14 mouse cellular contexts compared by ENCODE assay signal in genomic region chr4:141304223-141304611, GRCm38 (mm10). TPM values are rescaled to one million over a fixed set of nuclear protein-coding genes. Genes with fewer than 3 reads are reported as not detected.
DNase-seq lines count a peak whose midpoint lies in the region; ATAC-seq and TF ChIP-seq lines count a peak whose summit lies in the region.
"Had no signal": no experiment of that assay in that cellular context is flagged by ENCODE, and none has a peak within 500 bp of the region (broad histone marks: within the 10 kb centered on the region; RNA-seq: fewer than 3 reads in every experiment).

No protein-coding gene starts in this region.

- no peak for ATAC-seq in embryonic facial prominence, embryonic 13.5 days (ENCODE audit: insufficient number of reproducible peaks, insufficient read depth, low FRiP score, low TSS enrichment, low read depth)
- ATAC-seq in kidney, embryonic 16.5 days (ENCODE audit: low FRiP score, low TSS enrichment): no peak
- no peak for ATAC-seq in intestine, postnatal 0 days
- no peak for ATAC-seq in forebrain, embryonic 11.5 days (replicated peaks; ENCODE audit: low FRiP score)
- ATAC-seq: hindbrain, postnatal 0 days had no signal

- WGBS in embryonic facial prominence, embryonic 13.5 days: 77% methylated on average over 4 of the region's 4 CpGs
- 70% methylated on average over 4 of the region's 4 CpGs for WGBS in embryonic facial prominence, embryonic 10.5 days
- 62% methylated on average over 4 of the region's 4 CpGs for WGBS in kidney, embryonic 16.5 days
- WGBS in intestine, postnatal 0 days: 43% methylated on average over 4 of the region's 4 CpGs
- WGBS in forebrain, embryonic 11.5 days: 87% methylated on average over 4 of the region's 4 CpGs
- WGBS in forebrain, embryonic 10.5 days: 84% methylated on average over 4 of the region's 4 CpGs

- H3K4me2 ChIP-seq in embryonic facial prominence, embryonic 13.5 days: peak overlapping the region; percentile 95
- peak overlapping the region; percentile 77 for H3K4me2 ChIP-seq in kidney, embryonic 16.5 days (replicated peaks; ENCODE audit: low read depth, low read length)
- H3K4me2 ChIP-seq in intestine, postnatal 0 days (replicated peaks; ENCODE audit: low read depth): peak overlapping the region; percentile 87
- H3K4me2 ChIP-seq in forebrain, embryonic 11.5 days (ENCODE audit: low read depth, low read length, severe bottlenecking): no peak overlapping the region

- peaks cover 4% of the 10 kb centered on the region; the same call in 1 of the 2 replicates for H3K36me3 ChIP-seq in embryonic facial prominence, embryonic 13.5 days
- H3K36me3 ChIP-seq in embryonic facial prominence, embryonic 10.5 days (replicated peaks): peaks cover 14% of the 10 kb centered on the region
- H3K36me3 ChIP-seq in kidney, embryonic 16.5 days (ENCODE audit: insufficient read depth, low read length): peaks cover 5% of the 10 kb centered on the region
- peaks cover 65% of the 10 kb centered on the region for H3K36me3 ChIP-seq in C2C12 (ENCODE audit: control insufficient read depth, insufficient read depth)
- 0 out of 2 replicates have a peak, but pooled peaks cover 3% of the 10 kb centered on the region for H3K36me3 ChIP-seq in intestine, postnatal 0 days (ENCODE audit: control insufficient read depth, insufficient read depth)
- H3K36me3 ChIP-seq in forebrain, embryonic 11.5 days (ENCODE audit: control insufficient read depth, insufficient read depth, low read length): no peaks in the 10 kb centered on the region
- peaks cover 15% of the 10 kb centered on the region for H3K36me3 ChIP-seq in forebrain, embryonic 10.5 days (replicated peaks)

- H3K4me3 ChIP-seq in embryonic facial prominence, embryonic 13.5 days: no peak overlapping the region
- H3K4me3 ChIP-seq in embryonic facial prominence, embryonic 10.5 days: no peak overlapping the region
- H3K4me3 ChIP-seq in kidney, embryonic 16.5 days (ENCODE audit: low read length): peak overlapping the region; percentile 68
- peak overlapping the region; percentile 94 for H3K4me3 ChIP-seq in C2C12 (ENCODE audit: insufficient read depth, poor library complexity, severe bottlenecking)
- peak overlapping the region; percentile 86; the same call in 1 of the 2 replicates for H3K4me3 ChIP-seq in intestine, postnatal 0 days (ENCODE audit: low read depth, low read length)
- no peak overlapping the region for H3K4me3 ChIP-seq in forebrain, embryonic 11.5 days (ENCODE audit: low read depth, low read length)
- no peak overlapping the region for H3K4me3 ChIP-seq in forebrain, embryonic 10.5 days

- H3K27me3 ChIP-seq in embryonic facial prominence, embryonic 13.5 days: peaks cover 51% of the 10 kb centered on the region
- peaks cover 79% of the 10 kb centered on the region for H3K27me3 ChIP-seq in embryonic facial prominence, embryonic 10.5 days (replicated peaks; ENCODE audit: low read depth, poor library complexity, severe bottlenecking)
- no peaks in the 10 kb centered on the region for H3K27me3 ChIP-seq in kidney, embryonic 16.5 days (ENCODE audit: insufficient read depth, low read length)
- H3K27me3 ChIP-seq in C2C12 (ENCODE audit: control insufficient read depth, insufficient read depth, insufficient read length): no peaks in the 10 kb centered on the region
- H3K27me3 ChIP-seq in intestine, postnatal 0 days (replicated peaks; ENCODE audit: control insufficient read depth, insufficient read depth, low read length): no peaks in the 10 kb centered on the region; the same call in 1 of the 2 replicates
- peaks cover 11% of the 10 kb centered on the region for H3K27me3 ChIP-seq in forebrain, embryonic 11.5 days (ENCODE audit: control insufficient read depth, insufficient read depth, low read length)
- peaks cover 64% of the 10 kb centered on the region for H3K27me3 ChIP-seq in forebrain, embryonic 10.5 days (ENCODE audit: poor library complexity, severe bottlenecking)

- H3K4me1 ChIP-seq in embryonic facial prominence, embryonic 13.5 days: peaks cover 52% of the 10 kb centered on the region
- peaks cover 79% of the 10 kb centered on the region for H3K4me1 ChIP-seq in embryonic facial prominence, embryonic 10.5 days
- peaks cover 64% of the 10 kb centered on the region for H3K4me1 ChIP-seq in kidney, embryonic 16.5 days (ENCODE audit: insufficient read depth, low read length)
- H3K4me1 ChIP-seq in intestine, postnatal 0 days (replicated peaks; ENCODE audit: control insufficient read depth, insufficient read depth, low read length): peaks cover under 1% of the 10 kb centered on the region; the same call in 1 of the 2 replicates
- peaks cover 12% of the 10 kb centered on the region for H3K4me1 ChIP-seq in forebrain, embryonic 11.5 days (replicated peaks; ENCODE audit: control insufficient read depth, insufficient read depth, low read length)
- peaks cover 68% of the 10 kb centered on the region for H3K4me1 ChIP-seq in forebrain, embryonic 10.5 days

- H3K79me3 ChIP-seq in C2C12 (ENCODE audit: low read depth): peaks cover 78% of the 10 kb centered on the region

- H3ac ChIP-seq in C2C12 (ENCODE audit: control insufficient read depth, insufficient read length, low read depth): peak overlapping the region; percentile 53

- no peak for DNase-seq in embryonic facial prominence, embryonic 10.5 days (ENCODE audit: low spot score)
- DNase-seq in kidney, postnatal 10 days: no peak
- no peak for DNase-seq in forebrain, embryonic 11.5 days (ENCODE audit: low spot score)
- no peak for DNase-seq in forebrain, embryonic 10.5 days (ENCODE audit: extremely low spot score, low spot score)
- DNase-seq: cerebellum, postnatal 10 days; right cerebral cortex, postnatal 25 days; thymus, adult 2 months had no signal

- no peaks in the 10 kb centered on the region for H3K9me3 ChIP-seq in embryonic facial prominence, embryonic 13.5 days
- H3K9me3 ChIP-seq in embryonic facial prominence, embryonic 10.5 days: no peaks in the 10 kb centered on the region
- H3K9me3 ChIP-seq in kidney, embryonic 16.5 days (ENCODE audit: low read length): no peaks in the 10 kb centered on the region
- no peaks in the 10 kb centered on the region for H3K9me3 ChIP-seq in intestine, postnatal 0 days (ENCODE audit: control insufficient read depth)
- no peaks in the 10 kb centered on the region for H3K9me3 ChIP-seq in forebrain, embryonic 11.5 days (ENCODE audit: control insufficient read depth, low read length)
- H3K9me3 ChIP-seq in forebrain, embryonic 10.5 days: no peaks in the 10 kb centered on the region
- H3K9me3 ChIP-seq: limb, embryonic 15.5 days; midbrain, embryonic 10.5 days had no signal

- H3K79me2 ChIP-seq in C2C12 (ENCODE audit: control insufficient read depth, insufficient read depth): peaks cover 97% of the 10 kb centered on the region

- no peak overlapping the region for H3K27ac ChIP-seq in embryonic facial prominence, embryonic 13.5 days
- no peak overlapping the region for H3K27ac ChIP-seq in embryonic facial prominence, embryonic 10.5 days (replicated peaks)
- peak overlapping the region; percentile 74 for H3K27ac ChIP-seq in kidney, embryonic 16.5 days (ENCODE audit: low read length)
- H3K27ac ChIP-seq in intestine, postnatal 0 days (ENCODE audit: low read depth, low read length): peak overlapping the region; percentile 92; the same call in 1 of the 2 replicates
- H3K27ac ChIP-seq in forebrain, embryonic 11.5 days (ENCODE audit: low read depth, low read length): no peak overlapping the region
- H3K27ac ChIP-seq in forebrain, embryonic 10.5 days: no peak overlapping the region
- H3K27ac ChIP-seq: hindbrain, postnatal 0 days; limb, embryonic 15.5 days had no signal

- no peak for TF ChIP-seq CTCF in C2C12 (IDR thresholded peaks at IDR 0.05; ENCODE audit: control insufficient read depth, insufficient read depth, insufficient read length)
- no peak for TF ChIP-seq CTCF in intestine, postnatal 0 days (IDR thresholded peaks at IDR 0.05; ENCODE audit: low read depth)

- no peak overlapping the region for H3K9ac ChIP-seq in embryonic facial prominence, embryonic 13.5 days
- no peak overlapping the region for H3K9ac ChIP-seq in kidney, embryonic 16.5 days (replicated peaks; ENCODE audit: low read length)
- peak overlapping the region; percentile 94; the same call in 1 of the 2 replicates for H3K9ac ChIP-seq in intestine, postnatal 0 days (ENCODE audit: low read depth, low read length)
- no peak overlapping the region for H3K9ac ChIP-seq in forebrain, embryonic 11.5 days (ENCODE audit: low read length)
- H3K9ac ChIP-seq: limb, embryonic 15.5 days had no signal

TF ChIP-seq in C2C12, 6 proteins besides CTCF, POLR2A, EP300 and RAD21:
- TF ChIP-seq FOSL1 (IDR thresholded peaks at IDR 0.05; ENCODE audit: insufficient read depth, low read length, poor library complexity, severe bottlenecking): no peak
- TF ChIP-seq MYOG (IDR thresholded peaks at IDR 0.05; ENCODE audit: control insufficient read depth, extremely low read depth, insufficient read length): no peak
- no peak for TF ChIP-seq MYOD1 (IDR thresholded peaks at IDR 0.05; ENCODE audit: control insufficient read depth, insufficient read length, low read depth)
- no peak for TF ChIP-seq USF1 (IDR thresholded peaks at IDR 0.05; ENCODE audit: low read depth)
- no peak for TF ChIP-seq MAX (IDR thresholded peaks at IDR 0.05)
- TF ChIP-seq CEBPB (IDR thresholded peaks at IDR 0.05; ENCODE audit: low read depth): no peak

RNA-seq across cellular contexts. Expression of gene Epha2, which starts 3.2 kb away (rescaled TPM):
- 2.6 and 4.0 TPM in 2 replicates for polyA plus RNA-seq in embryonic facial prominence, embryonic 13.5 days (2015; fragmentation: Nextera tagmentation; extraction: Ambion mirVana)
- 2.4 and 3.0 TPM in 2 replicates for polyA plus RNA-seq in embryonic facial prominence, embryonic 10.5 days (2016; fragmentation: Nextera tagmentation; extraction: Ambion mirVana)
- 8.3 and 8.6 TPM in 2 replicates for polyA plus RNA-seq in kidney, embryonic 16.5 days (2015; fragmentation: Nextera tagmentation; extraction: Ambion mirVana)
- 129 TPM for polyA plus RNA-seq in C2C12 (2012; fragmentation: generic; extraction: Trizol)
- 5.6 and 6.6 TPM in 2 replicates for polyA plus RNA-seq in intestine, postnatal 0 days (2015; fragmentation: Nextera tagmentation; extraction: Ambion mirVana)
- polyA plus RNA-seq in forebrain, embryonic 11.5 days (2014; fragmentation: Nextera tagmentation; extraction: Ambion mirVana): 1.3 and 2.3 TPM in 2 replicates
- 3.3 and 3.7 TPM in 2 replicates for polyA plus RNA-seq in forebrain, embryonic 10.5 days (2016; fragmentation: Nextera tagmentation; extraction: Ambion mirVana)

Comparison
In these comparisons a context has a peak if more than half of its experiments do, and no peak if none do; other contexts are left out.
1. H3K27ac ChIP-seq: peak in kidney, embryonic 16.5 days (single experiment) and intestine, postnatal 0 days (single experiment); none in embryonic facial prominence, embryonic 13.5 days (single experiment), embryonic facial prominence, embryonic 10.5 days (single experiment), forebrain, embryonic 11.5 days (single experiment) and forebrain, embryonic 10.5 days (single experiment).
2. H3K4me3 ChIP-seq: peak in kidney, embryonic 16.5 days (single experiment), C2C12 (single experiment) and intestine, postnatal 0 days (single experiment); none in embryonic facial prominence, embryonic 13.5 days (single experiment), embryonic facial prominence, embryonic 10.5 days (single experiment), forebrain, embryonic 11.5 days (single experiment) and forebrain, embryonic 10.5 days (single experiment).
3. RNA of gene Epha2, which starts 3.2 kb away (polyA plus RNA-seq): 129 TPM in C2C12 (single experiment); 8.3 to 8.6 TPM in kidney, embryonic 16.5 days, 5.6 to 6.6 TPM in intestine, postnatal 0 days, 3.3 to 3.7 TPM in forebrain, embryonic 10.5 days, 2.4 to 3.0 TPM in embryonic facial prominence, embryonic 10.5 days, 2.6 to 4.0 TPM in embryonic facial prominence, embryonic 13.5 days and 1.3 to 2.3 TPM in forebrain, embryonic 11.5 days; every median in the first group is over 10 times any median in the second.